Mouse (Mus musculus) heart, adult 2 months (tissue): ENCODE data around the gene Gm10964.

ENCODE experiments used
- CTCF ChIP-seq: fragments of 200-600 bp; IDR thresholded peaks from 2 replicates; pipeline ENCODE4 v1.8.1; 2022; ENCODE audit warnings: antibody characterized with exemption, mild to moderate bottlenecking, moderate library complexity
- EP300 ChIP-seq: fragments of 200-500 bp; IDR thresholded peaks from 2 replicates; pipeline ENCODE4 v1.6.1; 2011; ENCODE audit warnings: low read depth, low read length, control low read depth; ENCODE audit not compliant: insufficient read depth
- POLR2A ChIP-seq: fragments of 200-500 bp; IDR thresholded peaks from 2 replicates; pipeline ENCODE4 v1.6.1; 2011; ENCODE audit warnings: mild to moderate bottlenecking, low read depth, low read length, control low read depth; ENCODE audit not compliant: insufficient read depth

DNA sequence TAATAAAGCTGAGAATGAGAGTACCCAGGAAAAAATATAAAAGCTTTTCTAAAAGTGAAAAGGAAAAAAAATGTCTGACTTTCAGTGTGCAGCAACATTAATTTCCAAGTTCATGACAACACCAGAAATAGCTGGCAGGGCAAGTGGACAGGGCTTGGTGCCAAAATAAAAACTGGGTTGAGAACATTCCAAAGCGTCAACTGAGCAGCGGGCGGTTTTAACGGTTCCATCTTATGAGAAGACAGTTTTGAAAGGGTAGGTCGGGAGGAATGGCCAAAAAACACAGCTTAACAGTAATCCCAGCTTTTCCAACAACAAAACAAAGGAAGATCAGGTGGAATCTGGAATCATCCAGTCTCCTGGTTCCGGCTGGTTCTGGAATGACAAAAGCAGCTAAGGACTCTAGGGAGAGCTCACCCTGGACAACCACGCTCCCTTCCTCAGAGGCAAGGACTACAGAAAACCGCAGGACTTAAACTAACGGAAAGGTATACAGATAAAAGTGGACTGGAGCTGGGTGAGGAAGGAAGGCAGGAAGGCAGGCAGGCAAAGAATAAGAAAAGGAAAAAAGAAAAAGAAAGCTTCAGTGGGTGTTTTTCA, 32.5 kb downstream of the Gm10964 start:
- TF ChIP-seq POLR2A (no peak), EP300 (no peak), CTCF (no peak)
